Mouse (Mus musculus): ENCODE data around the gene Pcdh9. TPM values are rescaled to one million over a fixed set of nuclear protein-coding genes. Genes with fewer than 3 reads are reported as not detected.

The Pcdh9 gene
- polyA plus RNA-seq, 1 experiment from 2014 or later = 35.4 TPM

DNA sequence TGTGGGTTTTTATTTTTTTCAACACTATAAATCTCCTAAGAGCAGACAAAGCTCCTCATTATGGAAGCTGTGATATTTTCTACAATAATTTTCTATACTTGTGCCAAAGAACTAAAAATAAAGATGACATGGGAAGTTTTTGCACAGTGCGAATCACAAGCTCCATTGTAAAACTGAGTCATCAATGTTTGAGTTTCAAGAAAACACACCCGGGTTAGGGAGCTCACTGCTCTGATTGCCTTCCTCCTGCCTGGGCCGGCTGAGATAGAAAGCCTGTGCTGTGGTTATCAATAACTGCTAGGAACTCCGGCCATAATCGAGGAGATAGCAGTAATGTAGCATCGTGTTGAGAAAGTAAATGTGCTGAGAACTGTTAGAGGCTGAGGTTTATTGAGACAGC is 344.9 kb downstream of the Pcdh9 start:
- H3K36me3 ChIP-seq = no peaks in the 10 kb centered on the region
- H3K4me3 ChIP-seq (replicated peaks) = no peak overlapping the region
- H3K27me3 ChIP-seq = no peaks in the 10 kb centered on the region
- H3K9me3 ChIP-seq = no peaks in the 10 kb centered on the region
- H3K4me1 ChIP-seq (replicated peaks) = no peaks in the 10 kb centered on the region
- H3K9ac ChIP-seq (replicated peaks) = no peak overlapping the region
- ATAC-seq (ENCODE audit: insufficient number of reproducible peaks, insufficient read depth, low FRiP score, low TSS enrichment, low read depth) = no peak
- no peak overlapping the region for H3K27ac ChIP-seq
- WGBS = 82% methylated on average over 6 of the region's 6 CpGs
- no peak overlapping the region for H3K4me2 ChIP-seq

DNA sequence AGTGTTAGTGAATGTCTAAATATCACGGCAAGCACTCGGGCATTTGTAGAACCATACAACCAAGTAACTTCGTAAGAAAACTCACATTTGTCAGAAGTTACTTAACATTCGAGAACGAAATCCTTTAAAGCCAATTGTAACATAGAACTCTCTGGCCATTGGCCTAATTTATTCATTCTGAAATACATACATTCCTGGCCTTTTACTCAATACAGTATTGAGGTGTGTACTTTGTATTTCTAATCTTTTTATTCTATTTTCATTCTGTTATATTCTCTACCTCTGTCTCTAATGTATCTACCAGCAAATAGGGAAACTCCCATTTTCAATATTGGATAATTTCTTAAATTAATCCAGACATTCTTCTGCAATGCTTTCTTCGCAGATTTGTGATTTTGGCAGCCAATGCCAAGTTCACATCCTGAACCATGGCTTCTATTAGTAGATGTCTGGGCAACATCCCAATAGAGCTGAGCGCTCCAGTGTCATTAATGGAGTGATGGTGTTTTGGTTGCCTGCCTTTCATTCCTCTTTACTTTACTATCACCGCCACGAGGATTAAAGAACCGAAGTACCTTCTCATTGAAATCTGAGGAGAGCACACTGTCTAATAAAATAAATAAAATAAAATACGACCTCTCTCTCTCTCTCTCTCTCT is 346.4 kb downstream of the Pcdh9 start:
- no peaks in the 10 kb centered on the region for H3K4me1 ChIP-seq (replicated peaks)
- no peak overlapping the region for H3K27ac ChIP-seq
- no peak overlapping the region for H3K4me2 ChIP-seq
- H3K9ac ChIP-seq (replicated peaks) = no peak overlapping the region
- H3K27me3 ChIP-seq = no peaks in the 10 kb centered on the region
- WGBS = 78% methylated on average over 11 of the region's 11 CpGs
- no peak for ATAC-seq (ENCODE audit: insufficient number of reproducible peaks, insufficient read depth, low FRiP score, low TSS enrichment, low read depth)
- H3K4me3 ChIP-seq (replicated peaks) = no peak overlapping the region
- H3K9me3 ChIP-seq = no peaks in the 10 kb centered on the region
- H3K36me3 ChIP-seq = no peaks in the 10 kb centered on the region

DNA sequence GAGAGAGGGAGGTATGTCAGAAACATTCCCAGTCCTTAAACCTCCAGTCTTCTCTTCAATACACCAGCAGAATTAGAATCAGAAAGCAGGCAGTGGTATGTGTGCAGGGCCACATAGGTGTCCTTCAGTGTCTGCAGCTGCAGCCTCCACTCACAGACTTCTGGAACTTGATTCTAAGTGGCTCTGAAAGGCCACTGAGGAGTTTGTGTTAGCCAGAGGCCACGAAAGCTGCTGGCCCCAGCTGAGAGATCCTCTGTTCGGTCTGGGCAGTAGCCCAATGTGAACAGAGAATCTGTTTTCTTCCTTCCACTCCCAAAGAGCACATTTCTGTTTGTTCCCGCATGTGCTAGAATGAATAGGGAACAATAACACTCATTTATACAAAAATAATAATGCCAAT is 346.9 kb downstream of the Pcdh9 start:
- no peak for ATAC-seq (ENCODE audit: insufficient number of reproducible peaks, insufficient read depth, low FRiP score, low TSS enrichment, low read depth)
- 76% methylated on average over 3 of the region's 3 CpGs for WGBS
- H3K27ac ChIP-seq = no peak overlapping the region
- H3K4me3 ChIP-seq (replicated peaks) = no peak overlapping the region
- H3K27me3 ChIP-seq = no peaks in the 10 kb centered on the region
- H3K4me1 ChIP-seq (replicated peaks) = no peaks in the 10 kb centered on the region
- H3K36me3 ChIP-seq = no peaks in the 10 kb centered on the region
- H3K4me2 ChIP-seq = no peak overlapping the region
- H3K9me3 ChIP-seq = no peaks in the 10 kb centered on the region
- H3K9ac ChIP-seq (replicated peaks) = no peak overlapping the region

GRCm38 (mm10) chr14:93534928-93535327 is 355.6 kb downstream of the Pcdh9 start:
- Histone ChIP-seq H3K4me3 (replicated peaks) (no peak overlapping the region), H3K36me3 (no peaks in the 10 kb centered on the region), H3K27me3 (no peaks in the 10 kb centered on the region), H3K4me2 (no peak overlapping the region), H3K9me3 (no peaks in the 10 kb centered on the region), H3K27ac (no peak overlapping the region), H3K4me1 (replicated peaks) (no peaks in the 10 kb centered on the region), H3K9ac (replicated peaks) (no peak overlapping the region)
- no peak for ATAC-seq (ENCODE audit: insufficient number of reproducible peaks, insufficient read depth, low FRiP score, low TSS enrichment, low read depth)
- WGBS = 77% methylated on average over 4 of the region's 4 CpGs

DNA sequence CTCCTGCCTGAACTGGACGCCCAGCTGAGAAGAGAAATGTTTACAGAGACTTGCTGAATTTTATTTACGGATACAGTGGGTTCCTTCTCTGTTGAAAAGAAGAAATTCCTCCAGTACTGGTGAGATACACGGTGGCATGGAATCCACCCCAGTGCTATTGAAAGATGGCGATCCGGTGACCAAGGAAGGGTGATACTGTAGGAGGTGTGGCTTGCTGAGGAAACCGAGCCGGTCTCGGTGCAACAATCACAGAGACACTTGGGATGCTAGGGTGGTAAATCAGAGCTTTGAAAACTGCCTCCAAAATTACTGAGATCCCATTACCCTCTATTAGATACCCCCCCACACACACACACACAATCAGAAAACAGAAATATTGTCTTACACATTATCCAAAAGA is 367.0 kb downstream of the Pcdh9 start:
- Histone ChIP-seq H3K27me3 (no peaks in the 10 kb centered on the region), H3K4me3 (replicated peaks) (no peak overlapping the region), H3K4me1 (replicated peaks) (no peaks in the 10 kb centered on the region), H3K36me3 (no peaks in the 10 kb centered on the region), H3K4me2 (no peak overlapping the region), H3K9me3 (no peaks in the 10 kb centered on the region), H3K9ac (replicated peaks) (no peak overlapping the region), H3K27ac (no peak overlapping the region)
- 83% methylated on average over 8 of the region's 8 CpGs for WGBS
- no peak for ATAC-seq (ENCODE audit: insufficient number of reproducible peaks, insufficient read depth, low FRiP score, low TSS enrichment, low read depth)

- H3K27me3 ChIP-seq = no peaks in the 10 kb centered on the region
- no peaks in the 10 kb centered on the region for H3K4me1 ChIP-seq (replicated peaks)
- H3K27ac ChIP-seq = no peak overlapping the region
- H3K36me3 ChIP-seq = no peaks in the 10 kb centered on the region
- H3K4me3 ChIP-seq (replicated peaks) = no peak overlapping the region
- no peaks in the 10 kb centered on the region for H3K9me3 ChIP-seq
- no peak overlapping the region for H3K4me2 ChIP-seq
- ATAC-seq (ENCODE audit: insufficient number of reproducible peaks, insufficient read depth, low FRiP score, low TSS enrichment, low read depth) = no peak
- H3K9ac ChIP-seq (replicated peaks) = no peak overlapping the region
- 76% methylated on average over 5 of the region's 5 CpGs for WGBS
Observed at GRCm38 (mm10) chr14:93520166-93520565, 370.3 kb downstream of the Pcdh9 start.

GRCm38 (mm10) chr14:93516679-93517078 is 373.8 kb downstream of the Pcdh9 start:
- no peaks in the 10 kb centered on the region for H3K4me1 ChIP-seq (replicated peaks)
- no peaks in the 10 kb centered on the region for H3K36me3 ChIP-seq
- no peak overlapping the region for H3K9ac ChIP-seq (replicated peaks)
- WGBS = 85% methylated on average over 3 of the region's 3 CpGs
- no peak overlapping the region for H3K4me2 ChIP-seq
- no peak for ATAC-seq (ENCODE audit: insufficient number of reproducible peaks, insufficient read depth, low FRiP score, low TSS enrichment, low read depth)
- H3K9me3 ChIP-seq = no peaks in the 10 kb centered on the region
- H3K27me3 ChIP-seq = no peaks in the 10 kb centered on the region
- H3K4me3 ChIP-seq (replicated peaks) = no peak overlapping the region
- H3K27ac ChIP-seq = no peak overlapping the region

DNA sequence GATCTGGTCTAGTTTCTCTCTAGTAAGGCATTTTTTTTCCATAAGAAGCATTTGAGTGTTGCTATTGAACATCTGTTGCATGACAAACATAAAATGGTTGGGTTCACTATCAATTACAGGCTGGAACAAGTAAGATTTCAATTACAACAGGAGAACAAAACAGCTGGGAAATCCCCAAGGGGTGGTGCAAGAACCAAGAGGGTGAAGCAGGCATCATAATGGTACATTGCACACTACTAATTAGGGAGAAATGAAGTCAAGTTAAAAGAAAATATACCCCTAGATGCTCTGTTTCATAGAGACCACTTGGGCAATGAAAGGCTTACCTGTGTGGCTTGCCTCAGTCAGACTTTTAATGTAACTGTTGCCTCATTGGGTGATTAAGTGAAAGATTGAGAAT is 384.4 kb downstream of the Pcdh9 start:
- no peak for ATAC-seq (ENCODE audit: insufficient number of reproducible peaks, insufficient read depth, low FRiP score, low TSS enrichment, low read depth)
- Histone ChIP-seq H3K9me3 (no peaks in the 10 kb centered on the region), H3K27me3 (no peaks in the 10 kb centered on the region), H3K27ac (no peak overlapping the region), H3K4me1 (replicated peaks) (no peaks in the 10 kb centered on the region), H3K4me2 (no peak overlapping the region), H3K36me3 (no peaks in the 10 kb centered on the region), H3K9ac (replicated peaks) (no peak overlapping the region), H3K4me3 (replicated peaks) (no peak overlapping the region)

- peak overlapping the region; percentile 36 for H3K4me2 ChIP-seq
- ATAC-seq (ENCODE audit: insufficient number of reproducible peaks, insufficient read depth, low FRiP score, low TSS enrichment, low read depth) = peak; percentile 52; the same call in 1 of the 2 replicates
- no peaks in the 10 kb centered on the region for H3K36me3 ChIP-seq
- no peak overlapping the region for H3K4me3 ChIP-seq (replicated peaks)
- peaks cover 11% of the 10 kb centered on the region for H3K4me1 ChIP-seq (replicated peaks)
- H3K9me3 ChIP-seq = no peaks in the 10 kb centered on the region
- no peaks in the 10 kb centered on the region for H3K27me3 ChIP-seq
- WGBS = 28% methylated on average over 13 of the region's 13 CpGs
- H3K27ac ChIP-seq = no peak overlapping the region
- no peak overlapping the region for H3K9ac ChIP-seq (replicated peaks)
Observed at GRCm38 (mm10) chr14:93498813-93499690, 391.4 kb downstream of the Pcdh9 start.

DNA sequence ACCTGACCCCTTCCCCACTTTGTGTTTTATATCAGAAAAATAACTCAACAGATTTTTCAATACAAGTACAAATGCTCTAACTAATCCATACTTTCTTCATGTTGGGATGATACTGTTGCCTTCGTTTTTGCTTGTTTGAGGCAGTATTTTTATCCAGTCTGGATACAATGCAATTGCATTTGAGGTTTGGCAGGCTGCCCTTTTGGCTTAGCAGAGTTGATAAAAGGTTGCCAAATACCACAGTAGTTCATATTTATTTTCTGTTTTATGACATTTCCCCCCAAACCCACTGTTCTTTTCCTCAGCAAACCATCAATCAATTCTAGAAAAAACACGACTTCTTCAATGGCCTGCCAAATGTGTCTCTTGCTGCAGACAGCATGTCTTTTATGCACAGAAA is 415.5 kb downstream of the Pcdh9 start:
- no peak overlapping the region for H3K9ac ChIP-seq (replicated peaks)
- no peaks in the 10 kb centered on the region for H3K9me3 ChIP-seq
- no peaks in the 10 kb centered on the region for H3K27me3 ChIP-seq
- H3K4me1 ChIP-seq (replicated peaks) = no peaks in the 10 kb centered on the region
- H3K36me3 ChIP-seq = no peaks in the 10 kb centered on the region
- H3K4me2 ChIP-seq = no peak overlapping the region
- 72% methylated on average over 2 of the region's 2 CpGs for WGBS
- no peak overlapping the region for H3K27ac ChIP-seq
- no peak overlapping the region for H3K4me3 ChIP-seq (replicated peaks)
- no peak for ATAC-seq (ENCODE audit: insufficient number of reproducible peaks, insufficient read depth, low FRiP score, low TSS enrichment, low read depth)

DNA sequence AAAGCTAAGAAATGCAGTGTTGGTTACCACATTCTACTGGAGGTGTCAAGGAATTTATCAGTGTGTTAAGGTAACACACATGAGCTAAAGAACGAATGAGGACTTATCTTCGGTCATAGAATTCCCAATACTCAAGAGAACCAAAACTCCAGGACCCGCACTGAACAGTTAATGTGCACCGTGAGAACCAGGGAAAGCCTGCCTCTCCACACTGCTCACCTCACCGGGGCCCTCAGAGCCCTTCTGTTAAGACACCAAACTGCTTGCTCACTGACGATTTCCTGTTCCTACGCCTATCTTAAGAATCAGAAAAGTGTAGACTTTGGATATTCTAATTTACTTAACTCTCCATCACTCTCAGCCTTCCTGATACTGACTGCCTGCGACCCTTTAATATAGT is 418.0 kb downstream of the Pcdh9 start:
- no peak overlapping the region for H3K4me2 ChIP-seq
- H3K36me3 ChIP-seq = no peaks in the 10 kb centered on the region
- no peaks in the 10 kb centered on the region for H3K9me3 ChIP-seq
- WGBS = 86% methylated on average over 8 of the region's 8 CpGs
- no peak overlapping the region for H3K4me3 ChIP-seq (replicated peaks)
- H3K9ac ChIP-seq (replicated peaks) = no peak overlapping the region
- H3K27ac ChIP-seq = no peak overlapping the region
- H3K4me1 ChIP-seq (replicated peaks) = no peaks in the 10 kb centered on the region
- no peak for ATAC-seq (ENCODE audit: insufficient number of reproducible peaks, insufficient read depth, low FRiP score, low TSS enrichment, low read depth)
- H3K27me3 ChIP-seq = no peaks in the 10 kb centered on the region

Data from limb, embryonic 12.5 days (tissue).